Mouse (Mus musculus): ENCODE measurements around the gene Cyp2d12. TPM values are rescaled to one million over a fixed set of nuclear protein-coding genes. Genes with fewer than 3 reads are reported as not detected.

Cyp2d12 gene
- not detected for polyA plus RNA-seq (2012; fragmentation: generic; extraction: Trizol)

DNA sequence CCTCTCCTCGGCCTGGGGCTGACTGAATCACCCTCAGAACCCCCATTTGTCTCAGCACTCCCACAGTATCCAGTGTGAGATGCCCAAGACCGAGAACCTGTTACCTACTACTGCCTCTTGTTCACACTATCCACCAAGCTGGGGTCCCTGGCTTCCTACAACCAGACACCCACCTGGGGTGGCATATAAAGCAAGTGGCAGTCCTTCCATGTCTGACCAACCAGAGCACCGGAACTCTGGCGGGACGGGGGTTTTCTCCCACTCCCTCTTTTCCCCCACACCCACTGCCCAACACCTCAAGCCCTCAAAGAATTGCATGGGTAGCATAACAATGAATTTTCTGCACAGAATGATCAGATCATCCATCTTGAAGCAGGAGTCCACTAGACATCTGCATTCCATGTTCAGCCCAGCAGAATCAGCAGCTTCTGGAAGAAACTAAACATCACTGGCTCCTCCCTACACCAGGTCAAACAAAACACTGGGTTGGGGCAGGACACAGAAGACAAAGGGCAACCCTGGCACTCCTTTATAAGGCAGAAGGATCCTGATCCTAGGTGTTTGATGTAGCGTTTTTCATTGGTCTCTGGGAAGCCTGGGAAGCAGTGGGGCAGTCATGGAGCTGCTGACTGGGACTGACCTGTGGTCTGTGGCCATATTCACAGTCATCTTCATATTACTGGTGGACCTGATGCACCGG lies at the start of gene Cyp2d12:
TSS of gene Cyp2d12 (plus strand) at position 542 of the 700 bp plus-strand sequence.

Other genes starting within 250 kb of the Cyp2d12 start
- gene Naga, start 216.1 kb upstream of the Cyp2d12 start, polyA plus RNA-seq (2012; fragmentation: generic; extraction: Trizol): 100 to 1,000 TPM in 1 of 2 experiments, 10 to 100 TPM in 1; 21.5 to 103 TPM
- under 1 TPM; 0.01 to 0.18 TPM for gene Pheta2, start 216.1 kb upstream of the Cyp2d12 start, polyA plus RNA-seq (2012; fragmentation: generic; extraction: Trizol)
- gene Smdt1, start 216.1 kb upstream of the Cyp2d12 start, polyA plus RNA-seq (2012; fragmentation: generic; extraction: Trizol): 100 to 1,000 TPM; 579 to 591 TPM
- gene Ndufa6, start 200.8 kb upstream of the Cyp2d12 start, polyA plus RNA-seq (2012; fragmentation: generic; extraction: Trizol): 100 to 1,000 TPM; 143 to 543 TPM
- gene Cyp2d22, start 174.8 kb upstream of the Cyp2d12 start, polyA plus RNA-seq (2012; fragmentation: generic; extraction: Trizol): under 1 TPM; 0.12 to 0.59 TPM
- gene Cyp2d11, start 161.1 kb upstream of the Cyp2d12 start, polyA plus RNA-seq (2012; fragmentation: generic; extraction: Trizol): not detected
- gene Cyp2d10, start 147.9 kb upstream of the Cyp2d12 start, polyA plus RNA-seq (2012; fragmentation: generic; extraction: Trizol): not detected
- gene Cyp2d9, start 121.6 kb upstream of the Cyp2d12 start, polyA plus RNA-seq (2012; fragmentation: generic; extraction: Trizol): not detected
- not detected for gene Cyp2d34, start 65.9 kb downstream of the Cyp2d12 start, polyA plus RNA-seq (2012; fragmentation: generic; extraction: Trizol)
- not detected for gene Cyp2d40, start 209.1 kb downstream of the Cyp2d12 start, polyA plus RNA-seq (2012; fragmentation: generic; extraction: Trizol)
- not detected for gene Cyp2d26, start 239.2 kb downstream of the Cyp2d12 start, polyA plus RNA-seq (2012; fragmentation: generic; extraction: Trizol)

Data from C3H10T1/2 (cell line).